Mouse (Mus musculus) myocyte (in vitro differentiated cells): ENCODE results near the gene Rae1.

Experiments
- CEBPB ChIP-seq: IDR thresholded peaks from 2 replicates; pipeline ENCODE4 v1.6.1; 2011; ENCODE audit warnings: mild to moderate bottlenecking, moderate library complexity; ENCODE audit not compliant: poor library complexity, insufficient read depth, severe bottlenecking
- MYOG ChIP-seq, 3 experiments: IDR thresholded peaks; one replicate each; pipeline ENCODE4 v1.6.1; 2011; ENCODE audit warnings: control low read depth in 2 of 3, low read depth in 2 of 3, mild to moderate bottlenecking in 2 of 3; ENCODE audit not compliant: insufficient read length in 2 of 3, control insufficient read depth in 1 of 3, insufficient read depth in 1 of 3
- POLR2A ChIP-seq: IDR thresholded peaks from one replicate; pipeline ENCODE4 v1.6.1; 2011; ENCODE audit warnings: low read depth, mild to moderate bottlenecking, control low read depth, moderate library complexity; ENCODE audit not compliant: insufficient read length
- TCF12 ChIP-seq: IDR thresholded peaks from one replicate; pipeline ENCODE4 v1.6.1; 2011; ENCODE audit warnings: mild to moderate bottlenecking, control low read depth; ENCODE audit not compliant: poor library complexity, insufficient read depth, severe bottlenecking
- TCF3 ChIP-seq: IDR thresholded peaks from one replicate; pipeline ENCODE4 v1.6.1; 2011; ENCODE audit warnings: low read depth, control low read depth; ENCODE audit not compliant: insufficient read length

GRCm38 (mm10) chr2:173033531-173033930, 33.6 kb downstream of the Rae1 start:
- TF ChIP-seq POLR2A (peak; percentile 39), TCF12 (no peak), TCF3 (no peak), MYOG (IDR thresholded peaks at IDR 0.05; ENCODE audit: control insufficient read depth in 1 of 3, insufficient read depth in 1 of 3, insufficient read length in 2 of 3, low read depth in 2 of 3) (peak in 1 of 3 experiments; percentile 5), CEBPB (no peak)
